Mouse (Mus musculus) heart, embryonic 16.5 days (tissue): ENCODE results near the gene Srr. TPM values are rescaled to one million over a fixed set of nuclear protein-coding genes. Genes with fewer than 3 reads are reported as not detected.

Experiments
- ATAC-seq: fragments of 200-750 bp; cut with Nextera tagmentation; replicated peaks from 2 replicates; pipeline ENCODE4 v1.8.0; 2017; ENCODE audit warnings: moderate number of reproducible peaks; ENCODE audit not compliant: insufficient read depth, low FRiP score; ENCODE audit errors: extremely low read depth
- H3K27ac ChIP-seq: fragments of 300-500 bp; sonication (generic); 2 replicates; pipeline ENCODE4 v1.5.1; 2014; ENCODE audit warnings: mild to moderate bottlenecking, low read length, control low read depth, moderate library complexity
- H3K27me3 ChIP-seq: fragments of 300-500 bp; sonication (generic); 2 replicates; pipeline ENCODE4 v1.6.1; 2014; ENCODE audit warnings: low read length, mixed read lengths; ENCODE audit not compliant: control insufficient read depth, insufficient read depth
- H3K36me3 ChIP-seq: fragments of 300-500 bp; sonication (generic); 2 replicates; pipeline ENCODE4 v1.6.1; 2014; ENCODE audit not compliant: control insufficient read depth, insufficient read depth
- H3K4me1 ChIP-seq: fragments of 300-500 bp; sonication (generic); 2 replicates; pipeline ENCODE4 v1.6.1; 2014; ENCODE audit warnings: low read length, mixed read lengths; ENCODE audit not compliant: control insufficient read depth, insufficient read depth
- H3K4me2 ChIP-seq: fragments of 300-500 bp; sonication (generic); 2 replicates; pipeline ENCODE4 v1.6.1; 2014; ENCODE audit warnings: low read depth, mild to moderate bottlenecking, control low read depth, low read length
- H3K4me3 ChIP-seq: fragments of 300-500 bp; sonication (generic); 2 replicates; pipeline ENCODE4 v1.5.1; 2014; ENCODE audit warnings: mild to moderate bottlenecking, control low read depth, low read length
- H3K9ac ChIP-seq: fragments of 300-500 bp; sonication (generic); 2 replicates; pipeline ENCODE4 v1.6.1; 2014; ENCODE audit warnings: low read length, control low read depth
- H3K9me3 ChIP-seq: fragments of 300-500 bp; sonication (generic); replicated peaks from 2 replicates; pipeline ENCODE4 v1.6.1; 2016; ENCODE audit warnings: low read length; ENCODE audit not compliant: control insufficient read depth
- WGBS: fragments of 180-500 bp; shearing (Covaris S2); extraction: QIAGEN DNeasy Blood & Tissue Kit; methylation state at CpG from one replicate; pipeline ENCODE4 v1.1.7; 2014; 5-methylcytosine and 5-hydroxymethylcytosine counted together
- polyA plus RNA-seq: library from polyadenylated mRNA; unstranded; fragments of >200 nt; fragmentation: Nextera tagmentation; extraction: Ambion mirVana; gene quantifications from 2 replicates; pipeline ENCODE4 v1.2.1, GENCODE M21; 2015

The Srr gene
- polyA plus RNA-seq = 20.3 and 22.2 TPM in 2 replicates

- Histone ChIP-seq H3K9ac (peak within 1 kb of the TSS; percentile 92), H3K27ac (peak within 1 kb of the TSS; percentile 99), H3K4me1 (peaks cover 15% of the 10 kb centered on the region), H3K27me3 (no peaks in the 10 kb centered on the region), H3K4me2 (peak within 1 kb of the TSS; percentile 84), H3K4me3 (peak within 1 kb of the TSS; percentile 83), H3K9me3 (no peaks in the 10 kb centered on the region), H3K36me3 (peaks cover 7% of the 10 kb centered on the region)
- ATAC-seq = peak; percentile 97
- WGBS = under 1% methylated on average over 86 of the region's 88 CpGs
Measured at GRCm38 (mm10) chr11:74925577-74926387, at the start of gene Srr, which contains the start of gene Smg6. TSS of gene Srr (minus strand) at chr11:74925948. TSS of gene Smg6 (plus strand) at chr11:74925823.

- Histone ChIP-seq H3K27me3 (no peaks in the 10 kb centered on the region), H3K36me3 (peaks cover 7% of the 10 kb centered on the region), H3K9me3 (no peaks in the 10 kb centered on the region), H3K9ac (no peak overlapping the region), H3K4me1 (peaks cover 2% of the 10 kb centered on the region; the same call in 1 of the 2 replicates), H3K4me2 (no peak overlapping the region), H3K4me3 (no peak overlapping the region), H3K27ac (no peak overlapping the region)
- ATAC-seq = no peak
Measured at GRCm38 (mm10) chr11:74974615-74975014, 48.9 kb upstream of the Srr start.

- Histone ChIP-seq H3K4me3 (no peak overlapping the region), H3K27me3 (no peaks in the 10 kb centered on the region), H3K4me1 (no peaks in the 10 kb centered on the region), H3K4me2 (no peak overlapping the region), H3K9me3 (no peaks in the 10 kb centered on the region), H3K36me3 (peaks cover 7% of the 10 kb centered on the region), H3K27ac (no peak overlapping the region), H3K9ac (no peak overlapping the region)
- 72% methylated on average over 7 of the region's 7 CpGs for WGBS
- ATAC-seq = no peak
Measured at GRCm38 (mm10) chr11:74973290-74974157, 47.8 kb upstream of the Srr start.

GRCm38 (mm10) chr11:74965516-74965915 is 39.8 kb upstream of the Srr start:
- H3K36me3 ChIP-seq = no peaks in the 10 kb centered on the region
- ATAC-seq = no peak
- H3K27me3 ChIP-seq = no peaks in the 10 kb centered on the region
- H3K9ac ChIP-seq = no peak overlapping the region
- H3K4me2 ChIP-seq = no peak overlapping the region
- no peaks in the 10 kb centered on the region for H3K9me3 ChIP-seq
- H3K27ac ChIP-seq = no peak overlapping the region
- H3K4me3 ChIP-seq = no peak overlapping the region
- H3K4me1 ChIP-seq = peaks cover 10% of the 10 kb centered on the region
- WGBS = 87% methylated on average over 3 of the region's 3 CpGs

- H3K4me3 ChIP-seq = no peak overlapping the region
- no peaks in the 10 kb centered on the region for H3K9me3 ChIP-seq
- H3K4me2 ChIP-seq = no peak overlapping the region
- no peaks in the 10 kb centered on the region for H3K27me3 ChIP-seq
- peak overlapping the region; percentile 69; the same call in 1 of the 2 replicates for H3K27ac ChIP-seq
- 40% methylated on average over 2 of the region's 2 CpGs for WGBS
- no peak for ATAC-seq
- H3K9ac ChIP-seq = no peak overlapping the region
- peaks cover 15% of the 10 kb centered on the region for H3K4me1 ChIP-seq
- no peaks in the 10 kb centered on the region for H3K36me3 ChIP-seq
Measured at GRCm38 (mm10) chr11:74962846-74963407, 37.2 kb upstream of the Srr start.

- Histone ChIP-seq H3K9me3 (no peaks in the 10 kb centered on the region), H3K4me2 (no peak overlapping the region), H3K4me3 (no peak overlapping the region), H3K27ac (peak overlapping the region; percentile 35; the same call in 1 of the 2 replicates), H3K27me3 (no peaks in the 10 kb centered on the region), H3K36me3 (peaks cover 4% of the 10 kb centered on the region; the same call in 1 of the 2 replicates), H3K9ac (no peak overlapping the region), H3K4me1 (peaks cover 15% of the 10 kb centered on the region)
- no peak for ATAC-seq
Measured at GRCm38 (mm10) chr11:74961953-74962352, 36.2 kb upstream of the Srr start.

- Histone ChIP-seq H3K27me3 (no peaks in the 10 kb centered on the region), H3K27ac (no peak overlapping the region), H3K9ac (no peak overlapping the region), H3K4me1 (peaks cover 15% of the 10 kb centered on the region), H3K4me3 (no peak overlapping the region), H3K36me3 (peaks cover 5% of the 10 kb centered on the region; the same call in 1 of the 2 replicates), H3K4me2 (no peak overlapping the region), H3K9me3 (no peaks in the 10 kb centered on the region)
- WGBS = 87% methylated on average over 9 of the region's 9 CpGs
- no peak for ATAC-seq
Measured at GRCm38 (mm10) chr11:74960031-74960551, 34.3 kb upstream of the Srr start.

GRCm38 (mm10) chr11:74959501-74959900 is 33.8 kb upstream of the Srr start:
- H3K27me3 ChIP-seq = no peaks in the 10 kb centered on the region
- 71% methylated on average over 2 of the region's 2 CpGs for WGBS
- no peak overlapping the region for H3K4me2 ChIP-seq
- no peak overlapping the region for H3K4me3 ChIP-seq
- peaks cover 15% of the 10 kb centered on the region for H3K4me1 ChIP-seq
- no peak for ATAC-seq
- H3K36me3 ChIP-seq = peaks cover 5% of the 10 kb centered on the region; the same call in 1 of the 2 replicates
- no peak overlapping the region for H3K9ac ChIP-seq
- no peaks in the 10 kb centered on the region for H3K9me3 ChIP-seq
- H3K27ac ChIP-seq = peak overlapping the region; percentile 9; the same call in 1 of the 2 replicates
